13 mouse cellular contexts compared by ENCODE assay signal in the genomic region with DNA sequence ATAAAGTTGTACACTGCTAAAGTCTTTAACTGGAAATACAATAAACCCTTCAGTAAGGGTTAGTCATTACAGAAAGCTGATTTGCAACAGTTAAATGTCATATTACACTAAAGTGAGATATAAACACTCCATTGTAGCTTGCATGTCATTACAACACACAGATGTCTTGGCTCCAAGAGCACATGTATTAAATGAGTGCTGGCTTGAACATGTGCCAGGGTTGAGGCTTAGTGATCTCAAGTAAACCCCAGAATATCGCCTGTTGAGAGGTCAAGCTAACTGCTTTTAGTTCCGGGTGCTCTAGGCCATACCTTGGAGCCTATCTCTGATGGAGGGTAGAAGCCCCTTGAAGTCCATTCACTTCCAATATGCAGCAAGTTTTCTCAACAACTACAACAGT.
DNase-seq lines count a peak whose midpoint lies in the region; ATAC-seq and TF ChIP-seq lines count a peak whose summit lies in the region.
"Had no signal": no experiment of that assay in that cellular context is flagged by ENCODE, and none has a peak within 500 bp of the region (broad histone marks: within the 10 kb centered on the region; RNA-seq: fewer than 3 reads in every experiment).

No protein-coding gene starts in this region.

- no peaks in the 10 kb centered on the region for H3K27me3 ChIP-seq in limb, embryonic 14.5 days (ENCODE audit: control insufficient read depth, insufficient read depth, low read length)
- H3K27me3 ChIP-seq in limb, embryonic 10.5 days (ENCODE audit: low read depth, poor library complexity, severe bottlenecking) = no peaks in the 10 kb centered on the region
- no peaks in the 10 kb centered on the region for H3K27me3 ChIP-seq in lung, embryonic 15.5 days

- DNase-seq in gastrocnemius, adult 18-20 months (ENCODE audit: low spot score) = peak; percentile 30
- DNase-seq in gastrocnemius, postnatal 36 days = no peak
- peak; percentile 36 for DNase-seq in limb, embryonic 14.5 days (ENCODE audit: low spot score)
- no peak for DNase-seq in limb, embryonic 10.5 days (ENCODE audit: low spot score)
- DNase-seq in right cerebral cortex, adult 18-20 months = no peak
- DNase-seq: adrenal gland, adult 8-10 months; cerebellum, postnatal 25 days; kidney, adult 9 months had no signal

- H3K27ac ChIP-seq in limb, embryonic 14.5 days (replicated peaks; ENCODE audit: low read depth, low read length) = no peak overlapping the region
- no peak overlapping the region for H3K27ac ChIP-seq in limb, embryonic 10.5 days
- H3K27ac ChIP-seq in lung, embryonic 15.5 days = peak overlapping the region; percentile 84
- H3K27ac ChIP-seq: forebrain, embryonic 10.5 days; liver, embryonic 14.5 days had no signal

- no peaks in the 10 kb centered on the region for H3K36me3 ChIP-seq in limb, embryonic 14.5 days (ENCODE audit: control insufficient read depth, insufficient read depth, low read length)
- H3K36me3 ChIP-seq in limb, embryonic 10.5 days = no peaks in the 10 kb centered on the region
- H3K36me3 ChIP-seq in lung, embryonic 15.5 days = no peaks in the 10 kb centered on the region
- H3K36me3 ChIP-seq: forebrain, embryonic 10.5 days had no signal

- H3K4me2 ChIP-seq in limb, embryonic 14.5 days (replicated peaks; ENCODE audit: low read depth, low read length, severe bottlenecking) = no peak overlapping the region
- H3K4me2 ChIP-seq in lung, embryonic 15.5 days = no peak overlapping the region
- H3K4me2 ChIP-seq: midbrain, embryonic 11.5 days had no signal

- TF ChIP-seq POLR2A in limb, embryonic 14.5 days (IDR thresholded peaks at IDR 0.05; ENCODE audit: borderline replicate concordance, extremely low read depth, insufficient read depth, insufficient read length) = no peak

- H3K4me1 ChIP-seq in limb, embryonic 14.5 days (ENCODE audit: control insufficient read depth, insufficient read depth, low read length) = 0 out of 2 replicates have a peak, but pooled peaks cover 7% of the 10 kb centered on the region
- H3K4me1 ChIP-seq in limb, embryonic 10.5 days = peaks cover 15% of the 10 kb centered on the region
- H3K4me1 ChIP-seq in lung, embryonic 15.5 days = peaks cover 23% of the 10 kb centered on the region

- H3K9ac ChIP-seq in limb, embryonic 14.5 days (ENCODE audit: low read depth, low read length, severe bottlenecking) = no peak overlapping the region
- no peak overlapping the region for H3K9ac ChIP-seq in lung, embryonic 15.5 days
- H3K9ac ChIP-seq: liver, embryonic 14.5 days had no signal

- no peak overlapping the region for H3K4me3 ChIP-seq in limb, embryonic 14.5 days (replicated peaks; ENCODE audit: low read length)
- H3K4me3 ChIP-seq in limb, embryonic 10.5 days = no peak overlapping the region
- H3K4me3 ChIP-seq in lung, embryonic 15.5 days = no peak overlapping the region
- H3K4me3 ChIP-seq: forebrain, embryonic 10.5 days had no signal

- ATAC-seq in limb, embryonic 14.5 days (ENCODE audit: low FRiP score, low read depth) = no peak
- peak; percentile 40; the same call in 1 of the 2 replicates for ATAC-seq in lung, embryonic 15.5 days (ENCODE audit: borderline replicate concordance, extremely low read depth, low FRiP score, low TSS enrichment)
- no peak for ATAC-seq in megakaryocyte-erythroid progenitor cell, adult 5-6 weeks (replicated peaks; ENCODE audit: low FRiP score, low TSS enrichment, poor library complexity, severe bottlenecking)

- intact Hi-C loops in gastrocnemius, postnatal 36 days (cut with DNase I) = no loop called here

- peaks cover 6% of the 10 kb centered on the region; the same call in 1 of the 2 replicates for H3K9me3 ChIP-seq in limb, embryonic 14.5 days (ENCODE audit: control insufficient read depth, low read length)
- no peaks in the 10 kb centered on the region for H3K9me3 ChIP-seq in limb, embryonic 10.5 days (replicated peaks)
- no peaks in the 10 kb centered on the region for H3K9me3 ChIP-seq in lung, embryonic 15.5 days
- H3K9me3 ChIP-seq: forebrain, embryonic 10.5 days had no signal

- 27% methylated on average over 2 of the region's 2 CpGs for WGBS in limb, embryonic 14.5 days
- WGBS in limb, embryonic 10.5 days = 88% methylated on average over 2 of the region's 2 CpGs
- 38% methylated on average over 2 of the region's 2 CpGs for WGBS in lung, embryonic 15.5 days

Comparison
In these comparisons a context has a peak if more than half of its experiments do, and no peak if none do; other contexts are left out.
1. DNase-seq: peak in gastrocnemius, adult 18-20 months (single experiment) and limb, embryonic 14.5 days (single experiment); none in gastrocnemius, postnatal 36 days (0 of 2), limb, embryonic 10.5 days (single experiment) and right cerebral cortex, adult 18-20 months (single experiment).